Mouse (Mus musculus) cerebellum, adult 8-10 months (tissue): Measurements from ENCODE around the gene Zfp626.
"Not testable (repeated sequence)": the region's sequence is repeated elsewhere in the genome, so short reads cannot be mapped to it uniquely, and the experiment has no call there.

Experiments
- DNase-seq: peaks from one replicate; pipeline ENCODE4 v3.0.0; 2022

The Zfp626 gene

GRCm38 (mm10) chr7:27860396-27861235 is 53.6 kb downstream of the Zfp626 start:
- no peak for DNase-seq

- DNase-seq = not testable (repeated sequence)
Observed at GRCm38 (mm10) chr7:27862578-27862977, 55.6 kb downstream of the Zfp626 start.
